Mouse (Mus musculus) heart, postnatal 0 days (tissue): ENCODE data around the gene Hoga1. TPM values are rescaled to one million over a fixed set of nuclear protein-coding genes. Genes with fewer than 3 reads are reported as not detected.

Experiments used
- ATAC-seq: fragments of 200-750 bp; cut with Nextera tagmentation; 2 replicates; pipeline ENCODE4 v1.8.0; 2017; ENCODE audit warnings: low read depth, moderate number of reproducible peaks, moderate library complexity; ENCODE audit not compliant: insufficient read depth
- DNase-seq: peaks from one replicate; pipeline ENCODE4 v3.0.0-alpha.2; 2016; ENCODE audit warnings: low spot score
- H3K27ac ChIP-seq: fragments of 300-500 bp; sonication (generic); 2 replicates; pipeline ENCODE4 v1.5.1; 2014; ENCODE audit warnings: low read depth, mild to moderate bottlenecking
- H3K27me3 ChIP-seq: fragments of 300-500 bp; sonication (generic); 2 replicates; pipeline ENCODE4 v1.6.1; 2014; ENCODE audit warnings: low read length, mixed read lengths; ENCODE audit not compliant: control insufficient read depth, insufficient read depth
- H3K36me3 ChIP-seq: fragments of 300-500 bp; sonication (generic); replicated peaks from 2 replicates; pipeline ENCODE4 v1.6.1; 2014; ENCODE audit warnings: low read length, mixed read lengths; ENCODE audit not compliant: control insufficient read depth, insufficient read depth
- H3K4me1 ChIP-seq: fragments of 300-500 bp; sonication (generic); 2 replicates; pipeline ENCODE4 v1.6.1; 2014; ENCODE audit warnings: antibody characterized with exemption; ENCODE audit not compliant: control insufficient read depth, insufficient read depth
- H3K4me2 ChIP-seq: fragments of 300-500 bp; sonication (generic); 2 replicates; pipeline ENCODE4 v1.6.1; 2014; ENCODE audit warnings: low read depth, mild to moderate bottlenecking, low read length, moderate library complexity
- H3K4me3 ChIP-seq: fragments of 300-500 bp; sonication (generic); 2 replicates; pipeline ENCODE4 v1.5.1; 2014; ENCODE audit warnings: low read depth, low read length
- H3K9ac ChIP-seq: fragments of 300-500 bp; sonication (generic); replicated peaks from 2 replicates; pipeline ENCODE4 v1.6.1; 2014; ENCODE audit warnings: low read depth, low read length, mixed read lengths
- H3K9me3 ChIP-seq: fragments of 300-500 bp; sonication (generic); replicated peaks from 2 replicates; pipeline ENCODE4 v1.6.1; 2016; ENCODE audit warnings: low read length; ENCODE audit not compliant: control insufficient read depth
- CTCF ChIP-seq: IDR thresholded peaks from 2 replicates; pipeline ENCODE4 v1.5.1; 2016; ENCODE audit warnings: antibody characterized with exemption, control low read depth, low read depth
- EP300 ChIP-seq: IDR thresholded peaks from 2 replicates; pipeline ENCODE4 v1.6.1; 2016; ENCODE audit warnings: antibody characterized with exemption, low read depth
- WGBS: fragments of 180-500 bp; shearing (Covaris S2); extraction: QIAGEN DNeasy Blood & Tissue Kit; methylation state at CpG from one replicate; pipeline ENCODE4 v1.1.7; 2014; 5-methylcytosine and 5-hydroxymethylcytosine counted together
- polyA plus RNA-seq: library from polyadenylated mRNA; unstranded; fragments of >200 nt; fragmentation: Nextera tagmentation; extraction: Ambion mirVana; gene quantifications from 2 replicates; pipeline ENCODE4 v1.2.1, GENCODE M21; 2015
- total RNA-seq: library from RNA; depleted of rRNA; stranded (reverse); fragments of >200 nt; gene quantifications from 2 replicates; pipeline ENCODE4 v1.2.3, GENCODE M21; 2014; ENCODE audit warnings: low replicate concordance

Hoga1 gene
- total and polyA plus RNA-seq, 2 experiments from 2014 or later = 1.3 to 1.4 TPM

DNA sequence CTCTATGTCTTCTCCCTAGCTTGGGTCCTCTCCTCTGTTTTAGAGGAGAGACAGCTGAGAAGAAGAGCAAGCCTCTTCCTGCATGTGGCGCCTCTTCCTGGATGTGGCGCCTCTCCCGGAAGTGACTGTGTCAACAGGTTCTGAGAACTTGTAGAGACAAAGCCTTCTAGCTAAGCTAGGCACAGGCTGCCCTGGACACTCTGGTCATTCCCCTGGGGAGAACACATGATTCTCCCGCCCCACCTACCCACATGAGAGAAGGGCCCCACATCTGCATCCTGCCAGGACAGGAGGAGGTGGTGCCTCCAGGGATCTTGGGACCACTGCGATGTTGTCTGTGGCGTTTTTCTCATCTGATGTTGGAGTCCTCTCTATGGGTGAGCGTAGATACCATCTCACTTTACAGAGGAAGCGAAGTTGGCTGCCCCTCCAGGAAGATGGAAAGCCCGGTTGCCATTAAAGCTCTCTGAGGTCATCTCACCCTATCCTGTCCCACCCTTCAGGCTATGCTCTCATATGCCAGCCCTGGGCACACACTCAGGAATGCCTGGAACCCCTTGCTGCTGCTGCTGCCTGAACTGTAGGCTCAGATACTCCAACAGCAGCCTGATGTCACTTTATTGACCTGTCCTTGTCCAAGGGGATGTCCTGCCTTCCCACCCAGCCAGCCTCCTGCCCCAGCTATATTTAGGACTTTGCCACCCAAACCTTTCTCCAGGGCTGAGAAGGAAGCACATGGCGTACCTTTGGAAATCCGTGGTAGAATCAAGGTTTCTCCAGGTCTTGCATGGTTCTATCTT, 23.2 kb downstream of the Hoga1 start:
- Histone ChIP-seq H3K36me3 (no peaks in the 10 kb centered on the region), H3K27ac (no peak overlapping the region), H3K27me3 (no peaks in the 10 kb centered on the region), H3K4me2 (peak overlapping the region; percentile 14; the same call in 1 of the 2 replicates), H3K9ac (no peak overlapping the region), H3K9me3 (no peaks in the 10 kb centered on the region), H3K4me3 (no peak overlapping the region), H3K4me1 (no peaks in the 10 kb centered on the region)
- WGBS = 63% methylated on average over 11 of the region's 11 CpGs
- TF ChIP-seq CTCF = no peak
- TF ChIP-seq EP300 = no peak
- ATAC-seq (no peak; the same call in 1 of the 2 replicates), DNase-seq (no peak)

DNA sequence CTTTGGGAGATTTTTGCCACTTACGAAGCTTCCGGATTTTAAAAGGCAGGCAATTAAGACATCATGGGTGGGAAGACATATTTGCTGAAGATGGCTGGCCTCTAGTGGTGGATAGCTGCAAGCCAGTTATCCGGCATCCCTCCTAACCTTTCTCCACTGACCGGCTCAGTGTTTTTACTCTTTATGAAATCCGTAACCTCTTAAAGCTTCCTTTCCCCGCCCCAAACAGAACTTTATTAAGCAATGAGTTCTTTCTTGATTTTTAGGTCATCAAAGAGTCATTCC, 23.8 kb downstream of the Hoga1 start:
- peak overlapping the region; percentile 14; the same call in 1 of the 2 replicates for H3K4me2 ChIP-seq
- no peaks in the 10 kb centered on the region for H3K27me3 ChIP-seq
- TF ChIP-seq EP300 (no peak), CTCF (peak; percentile 63)
- ATAC-seq (no peak), DNase-seq (peak; percentile 61)
- no peaks in the 10 kb centered on the region for H3K4me1 ChIP-seq
- H3K4me3 ChIP-seq = no peak overlapping the region
- no peak overlapping the region for H3K27ac ChIP-seq
- H3K9me3 ChIP-seq = no peaks in the 10 kb centered on the region
- 34% methylated on average over 6 of the region's 6 CpGs for WGBS
- H3K9ac ChIP-seq = no peak overlapping the region
- H3K36me3 ChIP-seq = no peaks in the 10 kb centered on the region

DNA sequence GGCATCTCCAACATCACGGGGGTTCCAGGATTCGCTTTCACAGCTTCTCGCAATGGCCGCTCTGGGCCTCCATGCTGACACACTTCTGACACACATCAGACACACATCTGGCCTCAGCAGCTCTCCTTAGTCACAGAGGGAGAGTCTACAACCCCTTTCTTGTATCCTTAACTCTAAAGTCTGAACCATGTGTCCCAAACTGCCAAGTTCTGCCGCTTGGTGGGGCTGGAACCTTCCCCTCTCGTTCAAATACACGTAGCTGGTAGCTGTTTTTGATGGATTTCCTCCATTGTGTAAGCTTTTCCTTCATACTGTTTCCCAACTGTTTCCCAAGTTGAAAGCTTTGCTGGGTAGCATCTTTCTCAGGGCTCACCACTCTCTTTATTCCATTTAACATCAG, 25.8 kb downstream of the Hoga1 start:
- WGBS = 68% methylated on average over 7 of the region's 7 CpGs
- Histone ChIP-seq H3K36me3 (no peaks in the 10 kb centered on the region), H3K27ac (no peak overlapping the region), H3K4me2 (no peak overlapping the region), H3K9me3 (no peaks in the 10 kb centered on the region), H3K27me3 (no peaks in the 10 kb centered on the region), H3K4me1 (no peaks in the 10 kb centered on the region), H3K9ac (no peak overlapping the region), H3K4me3 (no peak overlapping the region)
- DNase-seq (no peak), ATAC-seq (no peak)
- TF ChIP-seq EP300 (no peak), CTCF (peak; percentile 32; the same call in 1 of the 2 replicates)

DNA sequence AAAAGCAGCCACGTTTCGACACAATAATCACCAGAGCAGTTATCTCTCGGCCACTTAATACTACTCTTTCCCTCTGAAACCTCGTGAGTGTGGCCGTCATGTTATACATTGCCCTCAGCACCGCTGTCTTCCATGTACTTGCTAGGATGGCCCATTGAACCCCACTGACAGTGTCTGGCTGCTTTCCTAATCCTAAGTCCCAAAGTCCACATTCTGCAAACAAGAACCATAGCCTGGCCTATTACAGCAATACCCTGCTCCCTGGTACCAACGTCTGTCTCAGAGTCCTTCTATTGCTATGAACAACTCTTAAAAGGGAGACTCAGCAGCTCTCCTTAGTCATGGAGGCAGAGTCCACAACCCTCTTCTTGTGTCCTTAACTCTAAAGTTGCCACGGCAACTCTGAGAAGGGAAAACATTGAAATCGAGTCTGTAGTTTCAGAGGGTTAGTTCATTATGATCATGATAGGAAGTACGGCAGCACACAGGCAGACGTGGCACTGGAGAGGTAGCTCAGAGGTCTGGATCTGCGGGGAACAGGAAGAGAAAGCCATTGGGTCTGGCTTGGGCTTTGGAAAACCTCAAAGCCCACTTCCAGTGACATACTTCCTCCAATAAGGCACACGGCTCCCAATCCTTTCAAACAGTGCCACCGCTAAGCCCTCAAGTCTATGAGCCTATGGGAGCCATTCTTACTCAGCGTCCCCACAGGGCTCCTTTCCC, 26.6 kb downstream of the Hoga1 start:
- H3K4me2 ChIP-seq = no peak overlapping the region
- H3K4me1 ChIP-seq = no peaks in the 10 kb centered on the region
- no peaks in the 10 kb centered on the region for H3K27me3 ChIP-seq
- no peaks in the 10 kb centered on the region for H3K9me3 ChIP-seq
- DNase-seq (no peak), ATAC-seq (no peak)
- H3K27ac ChIP-seq = no peak overlapping the region
- no peak overlapping the region for H3K4me3 ChIP-seq
- no peak for TF ChIP-seq EP300
- TF ChIP-seq CTCF = no peak
- 65% methylated on average over 15 of the region's 15 CpGs for WGBS
- no peak overlapping the region for H3K9ac ChIP-seq
- no peaks in the 10 kb centered on the region for H3K36me3 ChIP-seq

DNA sequence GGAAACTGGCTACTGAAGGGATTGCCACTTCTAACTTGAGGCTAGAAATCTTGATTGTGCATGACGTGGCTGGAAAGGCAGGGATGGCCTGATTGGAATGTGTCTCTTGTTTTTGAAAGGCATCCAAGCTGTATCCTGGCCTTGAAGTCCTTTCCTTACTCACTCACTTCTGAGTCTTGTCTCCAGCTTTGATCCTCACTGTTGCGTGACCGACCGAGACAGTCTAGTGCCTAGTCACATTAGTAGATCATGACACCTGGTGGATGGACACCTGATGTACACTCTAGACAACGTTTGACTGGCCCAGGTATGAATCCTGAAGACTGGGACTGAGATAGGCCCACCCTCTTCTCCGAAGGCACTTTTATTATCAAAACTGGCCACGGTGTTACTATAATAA, 27.4 kb downstream of the Hoga1 start:
- no peak overlapping the region for H3K4me3 ChIP-seq

More for the DNA sequence above, 27.4 kb downstream of the Hoga1 start:
- H3K9me3 ChIP-seq = no peaks in the 10 kb centered on the region
- WGBS = 63% methylated on average over 7 of the region's 7 CpGs
- no peaks in the 10 kb centered on the region for H3K4me1 ChIP-seq
- no peak overlapping the region for H3K27ac ChIP-seq
- no peaks in the 10 kb centered on the region for H3K27me3 ChIP-seq
- no peak for TF ChIP-seq CTCF
- TF ChIP-seq EP300 = no peak
- no peak for ATAC-seq
- no peak overlapping the region for H3K4me2 ChIP-seq
- H3K9ac ChIP-seq = no peak overlapping the region; the same call in 1 of the 2 replicates
- H3K36me3 ChIP-seq = no peaks in the 10 kb centered on the region
- no peak for DNase-seq
